Mouse (Mus musculus) c-Kit-positive CD71-positive TER-119-positive erythroid progenitor cells, embryonic 14.5 days (primary cell): ENCODE data around the gene Sirt4.

Source experiments
- DNase-seq: peaks from one replicate; pipeline ENCODE4 v3.0.0-alpha.2; 2013; ENCODE audit warnings: low spot score

The Sirt4 gene

GRCm38 (mm10) chr5:115470766-115471531 lies 13.6 kb downstream of the Sirt4 start:
- DNase-seq, result no peak

DNA sequence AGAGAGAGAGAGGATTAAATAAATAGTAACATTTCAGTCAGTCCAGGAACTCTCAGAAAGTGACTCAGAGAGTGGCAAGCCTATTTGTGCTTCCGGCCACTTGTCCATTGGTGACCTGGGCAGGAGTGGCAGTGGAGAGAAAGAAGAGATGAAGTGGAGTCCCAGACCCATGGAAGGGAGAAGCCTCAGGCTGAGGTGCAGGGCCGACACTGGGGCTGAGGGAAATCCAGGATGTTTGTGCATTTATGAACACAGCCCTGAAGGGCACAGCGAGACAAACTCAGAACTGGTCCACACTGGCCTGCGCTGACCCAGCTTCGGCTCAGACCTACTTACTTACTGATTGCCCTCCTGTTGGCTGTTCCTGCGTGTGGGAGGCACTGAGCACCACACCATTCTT lies 14.7 kb downstream of the Sirt4 start:
- DNase-seq, result no peak

DNA sequence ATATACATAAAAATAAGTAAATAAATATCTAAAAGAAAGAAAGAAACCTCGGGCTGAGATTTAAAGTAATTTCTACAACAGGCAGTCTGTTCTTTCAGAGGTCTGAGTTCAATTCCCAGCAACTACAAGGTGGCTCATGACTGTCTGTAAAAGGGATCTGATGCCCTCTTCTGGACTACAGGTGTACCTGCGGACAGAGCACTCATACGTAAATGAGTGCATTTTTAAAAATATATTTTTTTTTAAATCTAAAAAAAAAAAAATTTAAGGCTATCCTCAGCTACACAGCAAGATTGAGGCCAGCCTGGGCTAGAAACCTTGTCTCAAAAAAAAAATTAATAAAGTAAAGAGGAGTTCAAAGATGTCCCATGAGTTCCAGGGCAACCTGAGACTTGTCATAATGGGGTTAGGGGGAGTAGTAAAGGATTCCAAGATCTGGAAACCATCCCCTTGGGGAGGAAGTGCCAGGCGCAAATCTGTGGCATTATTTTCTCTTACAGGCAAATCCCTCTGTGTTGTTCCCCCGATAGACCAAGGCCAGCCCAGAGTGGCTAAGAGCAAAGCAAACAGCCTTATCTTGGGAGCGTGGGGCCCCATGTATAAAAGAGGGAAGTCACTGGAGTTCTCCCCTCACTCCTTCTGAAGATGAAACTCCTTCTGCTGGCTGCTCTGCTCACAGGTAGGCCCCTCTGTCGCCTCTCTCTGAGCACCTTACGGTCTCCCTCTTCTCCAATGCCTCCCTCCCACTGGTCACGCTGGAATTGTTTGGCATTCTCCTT lies 18.7 kb downstream of the Sirt4 start, which contains the start of gene Pla2g1b:
Gene Pla2g1b, plus strand, starts transcription at position 621 of the 779 bp plus-strand sequence.
- no peak for DNase-seq

DNA sequence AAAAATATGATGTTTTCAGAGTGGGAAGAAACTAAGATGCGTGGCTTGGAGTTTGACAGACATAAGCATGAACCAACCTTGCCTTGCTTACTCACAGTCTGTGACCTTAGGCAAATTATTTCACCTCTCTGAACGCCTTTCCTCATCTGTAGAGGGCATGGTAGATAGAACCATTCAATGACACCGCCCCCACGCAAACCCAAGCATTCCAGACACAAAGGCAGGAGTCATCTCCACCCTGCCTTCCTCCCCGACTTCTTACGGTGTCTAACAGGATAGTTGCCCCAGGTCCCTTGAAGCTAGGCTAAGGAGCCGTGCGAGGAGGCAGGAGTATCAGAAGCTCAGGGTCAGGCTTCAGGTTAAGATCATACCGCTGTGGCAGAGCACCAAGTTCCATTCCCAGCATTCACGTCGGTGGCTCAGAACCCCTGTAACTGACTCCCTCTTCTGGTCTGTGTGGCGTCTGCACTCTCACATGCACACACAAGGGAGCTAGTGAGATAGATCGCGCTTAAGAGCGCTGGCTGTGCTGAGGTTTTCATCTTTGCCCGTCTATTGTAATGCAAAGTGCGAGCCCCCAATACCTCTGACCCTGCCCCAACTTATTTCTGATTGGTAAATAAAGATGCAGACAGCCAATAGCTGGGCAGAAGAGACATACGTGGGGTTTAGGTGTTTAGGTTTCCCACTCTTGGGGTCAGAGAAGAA lies 20.0 kb downstream of the Sirt4 start:
- no peak for DNase-seq

DNA sequence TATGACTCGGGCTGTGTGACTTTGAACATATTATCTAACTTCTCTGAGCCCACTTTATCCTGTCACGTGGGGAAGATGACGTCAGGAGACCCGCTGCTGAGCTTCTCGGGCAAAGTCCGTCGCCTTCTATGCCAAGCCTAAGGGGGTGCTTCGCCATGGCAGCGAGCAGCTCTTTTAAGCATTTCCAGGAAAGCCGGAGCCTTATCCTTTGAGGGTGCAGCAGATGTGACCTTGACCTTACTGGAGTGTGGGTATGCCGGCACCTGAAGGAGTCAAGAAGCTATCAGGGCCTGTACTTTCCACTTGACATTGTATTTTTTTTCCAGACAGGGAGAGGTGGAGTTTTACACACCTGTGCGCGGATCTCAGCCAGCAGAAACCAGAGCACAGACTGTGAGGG lies 25.6 kb downstream of the Sirt4 start:
- no peak for DNase-seq

- no peak for DNase-seq
Observed at GRCm38 (mm10) chr5:115455838-115456237, 28.7 kb downstream of the Sirt4 start.

DNA sequence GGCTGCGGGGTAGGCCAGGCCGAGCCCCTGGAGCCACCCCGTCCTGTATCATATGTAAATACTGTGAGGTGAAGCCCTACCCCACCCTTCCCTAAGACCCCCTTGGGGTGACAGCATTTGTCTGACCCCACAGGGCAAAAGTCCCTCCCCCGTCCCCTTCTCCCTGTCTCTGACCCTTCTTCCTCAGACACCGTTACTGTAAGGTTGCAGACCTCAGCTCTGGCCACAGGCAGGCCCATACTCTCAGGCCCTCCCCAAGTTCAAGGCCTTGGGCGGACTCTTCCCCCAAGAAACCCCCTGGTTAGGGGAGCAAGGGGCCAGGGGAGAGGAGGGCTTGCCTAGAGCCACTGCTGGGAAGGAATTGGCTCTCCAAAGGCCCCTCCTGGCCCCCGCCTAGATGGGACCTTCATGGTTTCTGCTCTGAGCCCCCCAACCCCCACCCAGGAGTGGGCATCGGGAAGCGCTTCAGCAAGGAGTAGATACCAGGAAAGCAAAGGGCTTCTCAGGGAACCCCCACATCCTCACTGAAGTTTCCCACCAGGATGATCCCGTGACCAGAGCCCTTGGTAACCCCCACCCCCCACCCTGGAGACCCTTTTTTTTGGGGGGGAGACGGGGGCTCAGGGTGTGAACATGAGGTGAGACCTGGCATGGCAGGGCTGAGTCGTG lies 30.0 kb downstream of the Sirt4 start:
- DNase-seq, result no peak

DNA sequence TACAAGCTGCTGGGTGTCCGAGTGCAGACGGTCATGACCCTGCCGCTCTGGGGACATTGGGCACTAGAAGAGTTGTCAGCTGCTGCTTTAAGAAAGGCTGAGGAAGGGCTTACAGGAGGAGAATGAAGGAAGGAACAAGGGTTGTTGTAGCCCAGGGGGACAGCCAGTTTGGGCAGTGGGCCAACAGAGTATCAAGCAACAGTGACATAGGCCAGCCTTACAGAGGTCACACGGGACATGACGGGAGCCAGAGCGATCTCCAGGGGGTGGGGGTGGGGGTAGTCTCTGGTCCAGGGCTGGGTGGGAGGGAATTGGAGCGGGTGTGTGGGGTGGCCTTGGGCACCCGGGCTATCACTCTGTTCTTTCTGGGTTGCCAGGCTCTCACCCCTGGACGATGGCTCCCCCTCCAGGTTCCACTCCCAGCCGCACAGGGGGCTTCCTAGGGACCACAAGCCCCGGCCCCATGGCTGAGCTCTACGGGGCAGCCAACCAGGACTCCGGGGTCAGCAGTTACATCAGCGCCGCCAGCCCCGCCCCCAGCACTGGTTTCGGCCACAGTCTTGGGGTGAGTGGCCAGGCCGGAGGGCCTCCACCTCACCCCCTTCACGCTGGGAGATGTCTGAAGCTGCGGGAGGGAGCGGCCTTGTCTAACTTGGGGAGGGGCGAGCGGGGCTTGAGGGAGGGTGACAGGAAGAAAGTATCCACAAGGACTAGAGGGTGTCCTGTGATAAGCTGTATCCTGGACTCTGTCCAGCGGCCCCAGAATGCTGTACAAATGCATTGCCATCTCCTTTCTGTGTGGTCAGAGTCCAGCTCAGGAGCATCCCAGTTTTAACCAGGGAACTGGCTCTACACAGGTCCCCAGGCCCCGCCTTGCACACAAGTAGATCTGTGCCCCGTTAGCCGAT lies 33.9 kb downstream of the Sirt4 start:
- no peak for DNase-seq

GRCm38 (mm10) chr5:115449247-115449646 lies 35.3 kb downstream of the Sirt4 start:
- DNase-seq, result no peak

- DNase-seq, result no peak
Observed at GRCm38 (mm10) chr5:115447108-115447507, 37.4 kb downstream of the Sirt4 start.

DNA sequence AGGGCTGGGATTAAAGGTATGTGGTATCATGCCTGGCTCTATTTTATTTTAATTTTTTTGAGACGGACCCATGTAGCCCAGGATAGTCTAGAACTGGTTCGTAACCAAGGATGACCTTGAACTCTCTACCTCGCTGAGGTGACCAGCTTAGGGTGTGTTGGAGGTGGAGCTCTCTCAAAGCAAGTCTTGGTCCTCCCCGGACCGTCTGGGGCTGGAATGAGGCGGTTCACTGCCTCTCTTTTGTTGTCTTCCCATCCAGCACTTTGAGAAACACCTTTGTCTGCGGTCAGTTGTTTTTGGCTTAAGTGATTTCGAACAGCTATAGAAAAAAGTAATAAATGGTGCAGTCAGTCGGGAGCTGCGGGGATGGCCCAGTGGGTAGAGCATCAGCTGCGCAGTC lies 40.4 kb downstream of the Sirt4 start:
- no peak for DNase-seq

DNA sequence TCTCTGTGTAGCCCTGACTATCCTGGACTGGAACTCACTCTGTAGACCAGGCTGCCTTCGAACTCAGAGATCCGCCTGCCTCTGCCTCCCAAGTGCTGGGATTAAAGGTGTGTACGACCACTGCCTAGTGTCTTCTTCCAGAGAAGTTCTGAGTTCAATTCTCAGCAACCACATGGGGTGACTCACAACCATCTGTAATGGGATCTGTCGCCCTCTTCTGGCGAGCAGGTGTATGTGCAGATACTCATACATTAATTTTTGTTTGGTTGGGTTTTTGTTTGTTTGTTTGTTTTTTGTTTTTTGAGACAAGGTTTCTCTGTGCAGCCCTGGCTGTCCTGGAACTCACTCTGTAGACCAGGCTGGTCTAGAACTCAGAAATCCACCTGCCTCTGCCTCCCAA lies 41.9 kb downstream of the Sirt4 start:
- DNase-seq, result peak; percentile 28

DNA sequence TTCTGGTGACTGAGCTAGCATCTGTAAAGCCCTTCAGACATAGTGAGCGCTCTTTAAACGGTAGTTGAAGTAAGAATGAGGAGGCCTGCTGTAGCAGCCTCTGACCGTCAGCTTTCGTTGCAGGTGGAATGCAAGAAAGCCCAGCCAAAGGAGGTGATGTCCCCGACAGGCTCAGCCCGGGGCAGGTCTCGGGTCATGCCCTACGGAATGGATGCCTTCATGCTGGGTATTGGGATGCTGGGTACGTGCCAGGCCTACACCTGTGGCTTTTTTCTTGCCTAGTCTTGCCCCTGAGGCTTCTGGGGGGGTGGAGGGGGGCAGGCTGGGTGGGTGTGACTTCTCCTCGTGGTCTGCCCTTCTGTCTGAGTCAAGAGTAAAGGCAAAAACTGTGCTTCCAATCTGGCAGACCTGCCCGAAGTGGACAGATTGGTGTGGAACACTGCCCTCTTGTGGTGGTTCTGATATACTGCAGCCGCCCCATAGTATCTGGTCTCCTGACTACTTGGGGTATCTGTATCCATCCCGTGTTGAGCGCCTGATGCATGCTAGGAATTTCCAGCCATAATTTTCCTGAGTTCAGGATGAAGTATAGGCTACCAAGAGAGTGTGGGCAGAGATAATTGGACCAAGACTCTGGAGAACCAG lies 43.2 kb downstream of the Sirt4 start:
- peak; percentile 66 for DNase-seq

GRCm38 (mm10) chr5:115438667-115439066 lies 45.9 kb downstream of the Sirt4 start:
- DNase-seq, result no peak

- no peak for DNase-seq
Observed at GRCm38 (mm10) chr5:115437945-115438315, 46.6 kb downstream of the Sirt4 start.

DNA sequence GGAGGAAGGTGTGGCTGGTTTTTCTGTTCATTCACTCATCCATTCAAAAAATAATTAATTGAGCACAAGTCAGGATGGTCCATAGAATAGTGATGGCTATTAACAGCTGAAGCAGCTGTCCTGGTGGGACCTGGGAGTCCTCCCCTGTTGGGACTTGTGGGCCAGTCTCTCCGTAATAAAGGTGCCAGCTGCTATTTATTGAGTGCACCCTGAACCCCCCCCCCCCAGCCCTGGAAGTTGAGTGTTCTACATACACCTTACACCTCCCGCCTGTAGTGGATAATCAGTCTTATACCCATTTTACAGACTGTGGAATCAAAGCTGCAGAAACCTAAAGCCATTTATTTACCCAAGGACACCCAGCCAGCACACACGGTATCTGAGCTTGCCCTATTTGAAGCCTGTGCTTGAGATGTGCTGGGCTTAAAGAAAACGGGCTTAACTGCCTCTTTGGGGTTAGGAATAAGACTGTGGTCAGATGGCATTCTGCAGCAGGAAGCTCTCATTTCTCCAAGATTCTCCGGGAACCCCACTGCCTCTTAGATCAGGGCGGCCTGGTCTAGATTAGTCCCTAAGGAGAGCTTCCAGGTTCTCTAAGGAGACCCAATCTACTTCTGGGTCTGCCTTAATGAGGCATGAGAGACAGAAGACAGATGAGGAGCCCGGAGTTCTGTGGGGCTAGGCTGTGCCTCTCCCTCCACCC lies 47.1 kb downstream of the Sirt4 start:
- DNase-seq, result no peak

DNA sequence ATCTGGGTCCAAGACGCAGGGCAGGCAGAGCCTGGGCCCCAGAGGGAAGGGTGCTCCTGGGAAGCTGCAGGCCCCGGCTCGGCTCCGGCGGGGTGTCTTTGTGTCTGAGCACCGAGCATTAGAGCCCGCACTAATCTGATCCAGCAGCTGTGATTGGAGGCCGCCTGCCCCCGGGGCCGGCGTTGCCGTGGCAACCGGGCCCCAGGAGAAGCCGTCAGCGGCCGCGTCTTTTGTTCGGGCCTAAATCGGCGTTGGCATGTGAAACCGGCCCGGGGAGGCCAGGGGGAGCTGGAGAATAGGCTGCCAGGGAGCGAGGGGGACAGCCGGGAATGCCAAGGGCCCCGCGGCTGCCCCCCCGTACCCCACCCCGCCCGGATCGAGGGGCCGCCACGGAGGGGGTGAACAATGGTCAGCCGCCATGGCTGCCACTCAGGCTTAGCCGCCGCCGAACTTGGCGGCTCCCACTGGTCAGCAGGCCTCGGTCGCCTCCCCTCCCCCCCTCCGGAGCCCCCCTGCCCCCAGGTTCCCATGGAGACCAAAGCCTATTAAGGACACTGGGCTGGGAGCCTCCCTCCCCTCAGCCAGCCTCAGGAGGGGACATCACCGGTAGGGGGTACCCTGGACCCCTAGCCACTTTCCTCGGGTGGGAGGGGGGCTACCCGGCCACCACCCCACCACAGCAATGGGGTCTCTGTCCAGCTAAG lies 48.0 kb downstream of the Sirt4 start:
- DNase-seq, result no peak

- no peak for DNase-seq
Observed at GRCm38 (mm10) chr5:115435755-115436379, 48.7 kb downstream of the Sirt4 start.
